Mouse (Mus musculus): Measurements from ENCODE around the gene Cdyl2.

DNA sequence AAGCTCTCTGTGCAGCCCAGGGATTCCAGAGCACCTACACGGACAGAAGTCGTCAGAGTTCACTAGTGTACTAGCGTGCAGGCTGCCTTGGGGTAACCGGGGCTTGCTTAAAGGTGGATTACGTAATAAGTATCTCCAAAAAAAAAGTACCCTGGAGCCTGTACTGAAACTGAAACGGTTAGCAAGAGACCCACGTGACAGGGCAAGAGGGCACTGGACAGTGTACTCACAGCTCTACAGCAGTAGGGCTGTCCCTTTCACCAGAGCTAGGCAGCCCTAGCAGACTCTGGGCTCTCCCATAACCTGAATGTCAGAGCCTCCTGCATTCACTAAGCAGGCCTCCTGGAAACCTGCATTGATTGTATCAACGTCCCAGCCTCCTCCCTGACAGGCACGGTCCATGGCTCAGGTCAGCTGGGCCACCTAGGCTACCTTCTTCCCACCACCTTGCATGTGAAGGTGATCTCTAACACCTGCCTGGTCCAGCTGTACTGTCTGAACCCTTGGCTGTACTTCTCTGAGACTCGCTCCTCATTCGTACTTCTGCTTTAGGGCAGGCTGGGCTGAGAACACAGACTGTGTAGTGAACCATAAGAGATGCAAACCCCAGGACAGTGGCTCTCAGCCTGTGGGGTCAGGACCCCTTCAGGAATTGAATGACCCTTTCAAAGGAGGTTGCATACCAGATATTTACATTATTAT lies 151.3 kb downstream of the Cdyl2 start:
- no peak for TF ChIP-seq CTCF (IDR thresholded peaks at IDR 0.05; ENCODE audit: extremely low read depth, insufficient read depth, low read length)
- TF ChIP-seq POLR2A (IDR thresholded peaks at IDR 0.05; ENCODE audit: extremely low read depth, insufficient read depth, low read length), result no peak

Measured in cortical plate, adult 2 months (tissue).